Mouse (Mus musculus): ENCODE results near the gene Cir1.

Gene Cir1

GRCm38 (mm10) chr2:73312152-73313116 is at the start of gene Cir1, which contains the start of gene Scrn3:
TSS of gene Cir1 (minus strand) at chr2:73312701.
TSS of gene Scrn3 (plus strand) at chr2:73312601.
- DNase-seq (ENCODE audit: low spot score in 2 of 2) = peak; percentile 88 to 93

DNA sequence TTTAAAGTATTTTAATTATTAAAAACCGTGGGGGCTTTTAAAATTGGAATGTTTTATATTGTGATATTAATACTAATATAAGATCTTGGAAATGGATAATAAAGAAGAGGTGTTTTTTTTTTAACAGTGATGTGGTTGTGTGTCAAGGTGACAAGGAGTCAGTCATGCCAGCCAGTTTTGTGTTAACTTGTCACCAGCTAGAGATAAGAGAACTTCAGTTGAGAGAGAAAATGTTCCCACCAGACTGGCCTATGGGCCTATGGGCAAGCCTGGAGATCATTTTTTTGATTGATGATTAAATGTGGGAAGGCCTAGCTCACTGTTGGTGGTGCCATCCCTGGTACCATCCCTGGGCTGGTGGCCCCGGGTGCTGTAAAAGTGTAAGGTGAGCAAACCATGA is 48.0 kb upstream of the Cir1 start:
- DNase-seq (ENCODE audit: low spot score in 2 of 2) = no peak

DNA sequence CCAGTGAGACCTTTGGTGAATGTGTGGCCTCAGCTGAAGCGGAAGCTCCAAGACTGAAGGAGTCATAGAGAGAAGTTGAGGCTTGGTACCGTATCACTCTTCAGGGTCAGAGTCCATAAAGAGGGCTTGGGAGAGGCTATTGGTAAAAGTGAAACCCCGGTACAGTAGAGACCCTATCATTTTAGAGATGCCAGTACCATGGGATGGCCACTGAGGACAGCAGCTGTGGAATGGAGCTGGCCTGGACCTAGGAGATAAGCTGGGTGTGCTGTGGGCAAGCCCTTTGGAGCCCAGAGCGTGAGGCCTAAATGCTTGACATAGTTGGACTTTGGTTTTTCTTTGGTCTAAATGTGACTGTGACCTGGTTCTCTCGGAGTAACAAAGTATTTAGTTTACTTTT is 47.4 kb upstream of the Cir1 start:
- DNase-seq (ENCODE audit: low spot score in 2 of 2) = no peak

GRCm38 (mm10) chr2:73357004-73357403 is 44.5 kb upstream of the Cir1 start:
- DNase-seq (ENCODE audit: low spot score in 2 of 2) = no peak

GRCm38 (mm10) chr2:73351927-73352374 is 39.5 kb upstream of the Cir1 start:
- DNase-seq (ENCODE audit: low spot score in 2 of 2) = no peak

GRCm38 (mm10) chr2:73351496-73351895 is 39.0 kb upstream of the Cir1 start:
- DNase-seq (ENCODE audit: low spot score in 2 of 2) = no peak

DNA sequence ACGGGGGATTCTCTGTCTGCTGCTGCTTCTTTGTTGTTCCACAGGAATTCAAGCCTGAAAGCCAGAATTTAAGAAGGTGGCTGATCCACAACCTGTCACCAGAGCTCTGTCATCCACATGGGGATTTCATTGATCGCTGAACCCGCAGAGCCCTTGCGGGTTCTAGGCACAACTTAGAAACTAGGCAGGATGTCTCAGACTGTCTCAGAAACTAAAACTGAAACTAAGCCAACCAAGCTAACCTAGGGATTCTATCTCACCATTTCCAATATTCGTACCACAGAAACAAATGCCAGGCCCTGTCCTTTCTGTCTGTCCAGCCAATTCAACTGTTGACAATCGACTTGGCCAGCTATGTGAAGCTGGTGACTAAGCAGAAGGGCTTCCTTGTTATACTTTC is 35.7 kb upstream of the Cir1 start:
- no peak for DNase-seq (ENCODE audit: low spot score in 2 of 2)

GRCm38 (mm10) chr2:73347766-73348165 is 35.3 kb upstream of the Cir1 start:
- no peak for DNase-seq (ENCODE audit: low spot score in 2 of 2)

- no peak for DNase-seq (ENCODE audit: low spot score in 2 of 2)
Observed at GRCm38 (mm10) chr2:73347136-73347535, 34.6 kb upstream of the Cir1 start.

DNA sequence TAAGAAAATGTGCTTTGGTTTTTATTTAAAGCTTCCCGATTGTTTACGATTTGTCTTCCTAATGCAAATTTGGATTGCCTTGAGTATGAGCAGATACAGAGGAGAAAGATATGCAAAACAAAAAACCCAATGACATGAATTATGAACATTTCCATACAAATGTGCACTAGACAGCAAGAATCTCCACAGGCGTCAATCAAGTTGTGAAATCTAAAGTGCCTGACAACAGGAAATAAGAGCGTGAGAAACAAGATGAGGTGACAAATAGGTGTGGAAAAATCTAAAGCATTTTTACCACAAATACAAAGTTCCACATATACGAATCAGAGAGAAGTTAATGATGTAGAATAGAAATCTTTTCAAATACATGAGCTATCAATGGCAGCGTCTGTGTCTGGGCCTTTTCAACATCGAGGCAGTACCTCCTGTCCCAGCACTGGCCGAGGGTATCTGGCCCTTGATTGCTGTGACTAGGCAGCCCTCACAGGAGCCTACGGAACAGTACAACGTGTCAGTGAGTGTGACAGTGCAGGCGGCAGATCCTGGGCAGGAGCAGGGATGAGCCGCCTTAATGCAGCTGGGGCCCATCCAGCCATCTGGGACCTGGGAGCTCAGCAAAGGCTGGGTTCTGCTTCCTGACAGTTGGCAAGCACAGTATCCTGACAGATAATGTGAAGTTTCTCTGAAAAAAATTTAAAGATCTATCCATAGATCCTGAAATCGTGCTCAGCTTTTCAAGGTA is 34.0 kb upstream of the Cir1 start:
- DNase-seq (ENCODE audit: low spot score in 2 of 2) = no peak

DNA sequence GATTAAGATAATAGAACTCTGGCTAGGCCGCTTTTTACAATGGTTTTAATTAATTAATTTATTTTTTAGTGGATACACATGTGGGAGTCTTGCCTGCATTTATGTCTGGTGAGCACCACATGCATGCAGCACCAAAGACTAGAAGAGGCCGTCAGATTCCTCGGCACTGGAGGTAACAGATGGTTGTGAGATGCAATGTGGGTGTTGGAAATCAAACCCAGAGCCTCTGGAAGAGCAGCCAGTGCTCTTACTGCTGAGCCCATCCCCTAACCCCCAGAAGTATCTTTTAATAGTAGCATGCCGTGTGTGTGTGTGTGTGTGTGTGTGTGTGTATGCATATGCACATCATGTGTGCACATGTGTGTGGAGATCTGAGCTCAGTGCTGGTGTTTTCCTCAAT is 32.7 kb upstream of the Cir1 start:
- no peak for DNase-seq (ENCODE audit: low spot score in 2 of 2)

DNA sequence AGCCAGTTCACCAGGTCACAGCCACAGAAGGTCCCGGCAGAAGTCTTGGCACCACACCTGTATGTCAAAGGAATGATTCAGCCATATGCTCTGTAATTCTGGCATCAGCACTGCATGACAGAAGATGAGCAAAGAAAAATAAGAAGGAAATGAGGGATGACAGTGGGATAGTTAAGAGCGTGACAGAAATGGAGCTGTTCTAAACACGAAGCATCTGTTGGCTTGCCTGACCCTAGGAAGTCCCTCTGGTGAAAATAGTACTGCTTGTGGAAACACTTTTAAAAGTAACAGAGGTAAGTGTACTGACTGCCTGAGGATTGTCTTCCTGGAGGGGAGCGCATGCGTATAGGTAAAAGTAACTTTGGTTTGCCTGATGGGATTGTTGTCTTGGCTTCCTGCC is 31.2 kb upstream of the Cir1 start:
- no peak for DNase-seq (ENCODE audit: low spot score in 2 of 2)

DNA sequence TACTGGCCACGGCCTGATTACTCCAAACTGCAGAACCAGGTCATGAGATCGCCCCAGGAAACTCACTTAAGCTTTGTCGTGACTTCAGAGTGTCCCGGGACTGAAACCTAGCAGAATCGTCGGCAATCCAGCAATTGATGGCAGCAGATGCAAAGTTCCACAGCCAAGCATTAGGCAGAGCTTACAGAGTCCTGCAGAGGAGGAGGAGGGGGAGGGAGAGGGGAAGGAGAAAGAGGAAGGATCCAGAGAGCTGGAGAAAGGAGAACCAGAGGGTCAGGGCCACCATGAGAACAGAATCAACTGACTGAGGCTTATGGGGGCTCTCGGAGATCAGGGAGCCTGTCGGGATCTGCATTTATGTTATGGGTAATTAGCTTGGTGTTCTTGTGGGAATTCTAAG is 25.9 kb upstream of the Cir1 start:
- no peak for DNase-seq (ENCODE audit: low spot score in 2 of 2)

GRCm38 (mm10) chr2:73335949-73336348 is 23.4 kb upstream of the Cir1 start:
- DNase-seq (ENCODE audit: low spot score in 2 of 2) = no peak

- no peak for DNase-seq (ENCODE audit: low spot score in 2 of 2)
Observed at GRCm38 (mm10) chr2:73325871-73326270, 13.4 kb upstream of the Cir1 start.

DNA sequence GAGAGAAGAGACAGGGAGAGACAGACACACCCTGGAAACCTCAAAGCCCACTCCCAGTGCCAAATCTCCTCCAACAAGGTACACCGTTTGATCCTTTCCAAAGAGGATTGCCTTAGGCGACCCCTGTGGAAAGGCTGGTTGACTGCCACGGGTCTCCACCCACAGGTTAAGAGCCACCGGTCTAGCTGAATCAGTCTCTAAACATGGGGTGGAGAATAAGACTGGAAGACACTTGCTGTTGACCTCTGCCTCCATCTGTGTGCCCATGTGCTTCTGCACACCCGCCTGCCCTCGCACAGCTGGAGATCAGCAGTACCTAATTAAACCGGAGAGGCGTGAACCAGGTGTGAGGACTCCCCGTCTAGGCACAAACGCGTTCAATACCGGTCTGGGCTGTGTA is 10.5 kb upstream of the Cir1 start:
- no peak for DNase-seq (ENCODE audit: low spot score in 2 of 2)

GRCm38 (mm10) chr2:73319218-73319617 is 6.7 kb upstream of the Cir1 start:
- DNase-seq (ENCODE audit: low spot score in 2 of 2) = no peak

- DNase-seq (ENCODE audit: low spot score in 2 of 2) = no peak
Observed at GRCm38 (mm10) chr2:73317426-73317825, 4.9 kb upstream of the Cir1 start.

GRCm38 (mm10) chr2:73314311-73314710 is 1.8 kb upstream of the Cir1 start:
- no peak for DNase-seq (ENCODE audit: low spot score in 2 of 2)

- DNase-seq (ENCODE audit: low spot score in 2 of 2) = peak; percentile 46 to 50
Observed at GRCm38 (mm10) chr2:73313117-73313501, 608 bp upstream of the Cir1 start.

DNA sequence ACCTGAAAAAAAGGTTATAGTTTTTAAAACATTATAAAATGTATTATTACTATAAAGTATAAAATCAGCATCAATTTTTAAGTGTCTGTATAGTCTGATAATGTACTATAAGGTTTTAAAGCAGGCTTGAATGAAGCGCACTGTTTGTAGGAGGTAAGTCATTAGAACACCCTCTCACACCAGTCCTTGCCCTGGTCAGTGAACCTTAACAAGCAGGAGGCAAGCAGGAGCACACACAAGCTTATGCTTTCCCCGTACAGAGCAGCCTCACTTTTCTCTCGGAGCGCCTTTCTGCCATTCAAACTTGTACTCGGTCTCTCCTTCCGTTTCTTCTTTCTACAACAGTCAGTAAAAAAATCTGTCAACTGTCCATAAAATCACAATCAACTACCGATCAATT is 6.5 kb downstream of the Cir1 start:
- DNase-seq (ENCODE audit: low spot score in 2 of 2) = no peak

DNA sequence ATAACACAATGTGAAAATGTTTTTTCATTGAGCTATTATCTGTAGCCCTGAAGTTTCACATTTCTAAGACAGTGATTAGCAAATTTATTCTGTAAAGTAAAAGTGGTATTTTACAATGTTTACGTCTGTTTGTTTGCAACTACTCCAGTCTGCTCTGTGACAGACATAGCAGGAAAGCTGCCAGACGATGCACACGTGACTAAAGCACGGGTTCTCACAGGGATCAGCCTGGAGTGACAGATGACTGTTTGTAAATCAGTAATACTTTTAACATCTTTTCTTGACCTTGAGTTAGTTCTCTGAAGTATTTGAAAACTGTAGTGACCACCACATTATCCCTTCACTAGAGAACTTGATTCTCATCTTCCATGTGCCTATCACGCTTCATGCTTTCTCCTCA is 8.0 kb downstream of the Cir1 start:
- DNase-seq (ENCODE audit: low spot score in 2 of 2) = no peak

- DNase-seq (ENCODE audit: low spot score in 2 of 2) = no peak
Observed at GRCm38 (mm10) chr2:73302722-73303121, 9.8 kb downstream of the Cir1 start.

Measured in urinary bladder, postnatal 36 days (tissue).